Mouse (Mus musculus) liver, embryonic 14 days (tissue): ENCODE results near the gene Yipf2. TPM values are rescaled to one million over a fixed set of nuclear protein-coding genes. Genes with fewer than 3 reads are reported as not detected.

ENCODE experiments used
- polyA plus RNA-seq: library from polyadenylated mRNA; depleted of rRNA; stranded (reverse); fragments of >200 nt; gene quantifications from 2 replicates; pipeline ENCODE4 v1.2.3, GENCODE M21; 2012; rRNA removed

Yipf2 gene
- polyA plus RNA-seq = 5.7 and 6.0 TPM in 2 replicates

DNA sequence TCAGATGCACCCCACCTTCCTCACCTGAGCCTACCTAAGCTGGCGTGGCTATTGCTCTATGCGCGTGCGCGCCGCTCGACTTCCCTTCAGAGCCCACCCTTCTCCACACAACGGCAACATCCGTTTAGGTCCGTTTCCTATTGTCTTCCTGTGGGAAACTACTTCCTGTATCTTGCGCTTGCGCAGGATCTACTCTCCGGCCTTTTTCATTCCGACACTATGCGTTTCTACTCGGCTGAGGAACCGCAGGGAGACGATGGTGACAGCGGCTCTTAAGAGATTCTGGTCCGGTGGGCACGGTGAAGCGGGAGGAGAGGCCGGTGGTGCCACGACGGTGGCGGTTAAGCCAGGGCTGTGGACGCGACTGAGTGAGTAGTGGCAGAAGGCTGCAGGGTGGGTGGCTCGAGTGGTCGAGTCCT is at the start of gene Yipf2, which contains the start of gene Timm29:
TSS of gene Yipf2 (minus strand) at position 126 of the 419 bp plus-strand sequence.
TSS of gene Timm29 (plus strand) at position 20 of the 419 bp plus-strand sequence.

DNA sequence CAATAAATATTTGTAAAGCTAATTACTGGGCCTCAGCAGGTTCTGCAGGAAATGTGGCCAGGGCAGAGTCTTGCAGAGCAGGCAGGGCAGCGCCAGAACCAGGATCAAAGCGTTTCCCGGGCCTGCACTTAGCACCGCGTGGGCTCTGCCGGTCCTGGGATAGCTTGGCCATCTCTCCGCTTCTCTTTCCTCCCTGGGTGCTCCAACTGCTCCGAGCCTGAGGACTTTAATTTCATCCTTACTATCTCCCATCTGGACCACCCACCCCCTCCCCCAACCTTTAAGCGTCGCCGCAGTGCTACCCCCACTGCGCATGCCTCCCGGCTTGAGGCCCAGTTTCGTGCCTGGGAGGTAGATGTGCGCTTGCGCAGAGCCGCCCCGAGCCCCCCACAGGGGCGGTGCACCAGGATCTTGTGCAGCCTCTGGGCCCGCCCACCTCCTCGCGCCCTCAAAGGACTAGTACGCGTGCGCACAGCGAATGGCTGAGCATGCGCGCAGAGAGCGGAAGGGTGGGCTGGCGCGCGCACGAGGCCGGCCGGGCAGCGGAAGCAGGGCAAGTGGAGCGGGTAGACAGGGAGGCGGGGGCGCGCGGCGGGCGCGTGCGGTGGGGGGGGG is 23.1 kb upstream of the Yipf2 start, which contains the start of gene Smarca4:
TSS of gene Smarca4 (plus strand) at position 553 of the 615 bp plus-strand sequence.

DNA sequence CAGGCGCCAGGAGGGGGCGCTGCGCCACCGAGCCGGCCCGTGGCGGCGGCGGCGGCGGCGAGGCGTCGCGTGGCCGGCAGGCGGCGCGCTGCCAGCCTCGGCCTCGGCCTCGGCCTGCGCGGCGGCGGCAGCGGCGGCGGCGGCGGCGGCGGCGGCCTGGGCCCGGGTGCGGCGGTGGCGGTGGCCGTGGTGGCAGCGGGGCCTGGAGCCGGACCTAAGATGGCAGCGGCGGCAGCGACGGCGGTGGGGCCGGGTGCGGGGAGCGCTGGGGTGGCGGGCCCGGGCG is 45.9 kb downstream of the Yipf2 start, which contains the start of gene Carm1:
TSS of gene Carm1 (plus strand) at position 106 of the 286 bp plus-strand sequence.

Other genes with a start within 250 kb of the Yipf2 start
- gene Ilf3, start 225.0 kb downstream of the Yipf2 start, polyA plus RNA-seq = 28.1 and 29.4 TPM in 2 replicates
- gene Qtrt1, start 181.0 kb downstream of the Yipf2 start, polyA plus RNA-seq = 23.1 and 23.5 TPM in 2 replicates
- 30.6 and 33.1 TPM in 2 replicates for gene Dnm2, start 167.9 kb downstream of the Yipf2 start, polyA plus RNA-seq
- gene Tmed1, start 82.6 kb downstream of the Yipf2 start, polyA plus RNA-seq = 16.4 and 18.0 TPM in 2 replicates
- gene AB124611, start 66.7 kb downstream of the Yipf2 start, polyA plus RNA-seq = 4.9 and 6.6 TPM in 2 replicates
- gene Carm1, start 45.9 kb downstream of the Yipf2 start, polyA plus RNA-seq = 21.7 and 26.8 TPM in 2 replicates
- gene Timm29, start 106 bp downstream of the Yipf2 start, polyA plus RNA-seq = 14.2 and 15.9 TPM in 2 replicates
- 20.2 and 21.2 TPM in 2 replicates for gene Smarca4, start 23.3 kb upstream of the Yipf2 start, polyA plus RNA-seq
- 12.1 and 12.7 TPM in 2 replicates for gene Ldlr, start 130.7 kb upstream of the Yipf2 start, polyA plus RNA-seq
- 52.4 and 58.5 TPM in 2 replicates for gene Spc24, start 167.5 kb upstream of the Yipf2 start, polyA plus RNA-seq
- 3.9 and 4.1 TPM in 2 replicates for gene Kank2, start 205.9 kb upstream of the Yipf2 start, polyA plus RNA-seq
- 17.9 and 18.5 TPM in 2 replicates for gene Angptl8, start 242.7 kb upstream of the Yipf2 start, polyA plus RNA-seq